Mouse (Mus musculus): ENCODE results near the gene Pkn3.

DNA sequence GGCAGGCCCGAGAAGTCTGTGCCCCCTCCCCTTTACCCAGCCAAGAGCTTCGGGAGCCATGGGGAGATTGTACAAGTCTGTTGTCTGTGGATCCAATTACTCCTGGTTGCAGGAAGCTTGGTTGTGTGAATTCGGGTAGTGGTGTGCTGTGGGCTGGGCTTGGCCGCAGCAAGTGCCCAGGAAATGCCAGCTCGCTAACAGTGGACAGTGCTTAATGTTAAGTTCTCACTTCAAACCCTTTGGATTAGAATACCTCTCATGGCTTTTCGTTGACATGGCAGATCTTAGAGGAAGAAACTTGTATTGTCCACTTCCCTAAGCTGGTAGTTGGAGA, 56.9 kb downstream of the Pkn3 start:
- TF ChIP-seq CTCF (IDR thresholded peaks at IDR 0.05; ENCODE audit: extremely low read depth, insufficient read length, insufficient replicate concordance, low read depth, low read length) (no peak), POLR2A (IDR thresholded peaks at IDR 0.05; ENCODE audit: low read depth, low read length) (no peak)
